Mouse (Mus musculus) forebrain, embryonic 14.5 days (tissue): ENCODE data around the gene Crat. TPM values are rescaled to one million over a fixed set of nuclear protein-coding genes. Genes with fewer than 3 reads are reported as not detected.
A peak's percentile ranks its signal among the peaks of the same experiment; 100 is the strongest.

Experiments
- ATAC-seq: fragments of 200-750 bp; cut with Nextera tagmentation; 2 replicates; pipeline ENCODE4 v1.8.0; 2017; ENCODE audit warnings: mild to moderate bottlenecking, moderate library complexity
- DNase-seq: peaks from one replicate; pipeline ENCODE4 v3.0.0-alpha.2; 2015; ENCODE audit warnings: low spot score
- H3K27ac ChIP-seq: fragments of 300-500 bp; sonication (generic); 2 replicates; pipeline ENCODE4 v1.5.1; 2014; ENCODE audit warnings: low read depth, mild to moderate bottlenecking, control low read depth, low read length, moderate library complexity
- H3K27me3 ChIP-seq: fragments of 300-500 bp; sonication (generic); replicated peaks from 2 replicates; pipeline ENCODE4 v1.6.1; 2014; ENCODE audit warnings: low read length, control low read depth, mixed read lengths; ENCODE audit not compliant: control insufficient read depth, insufficient read depth
- H3K36me3 ChIP-seq: fragments of 300-500 bp; sonication (generic); 2 replicates; pipeline ENCODE4 v1.6.1; 2014; ENCODE audit warnings: low read length, control low read depth; ENCODE audit not compliant: control insufficient read depth, insufficient read depth
- H3K4me1 ChIP-seq: fragments of 300-500 bp; sonication (generic); 2 replicates; pipeline ENCODE4 v1.6.1; 2014; ENCODE audit warnings: antibody characterized with exemption, low read length, control low read depth; ENCODE audit not compliant: control insufficient read depth, insufficient read depth
- H3K4me2 ChIP-seq: fragments of 300-500 bp; sonication (generic); 2 replicates; pipeline ENCODE4 v1.6.1; 2014; ENCODE audit warnings: mild to moderate bottlenecking, control low read depth, low read length
- H3K4me3 ChIP-seq: fragments of 300-500 bp; sonication (generic); 2 replicates; pipeline ENCODE4 v1.5.1; 2014; ENCODE audit warnings: low read depth, low read length, control low read depth
- H3K9ac ChIP-seq: fragments of 300-500 bp; sonication (generic); 2 replicates; pipeline ENCODE4 v1.6.1; 2014; ENCODE audit warnings: mild to moderate bottlenecking, low read length, control low read depth, moderate library complexity
- H3K9me3 ChIP-seq: fragments of 300-500 bp; sonication (generic); replicated peaks from 2 replicates; pipeline ENCODE4 v1.6.1; 2016; ENCODE audit warnings: low read length, control low read depth, mixed read lengths; ENCODE audit not compliant: control insufficient read depth
- WGBS: fragments of 180-500 bp; shearing (Covaris S2); extraction: QIAGEN DNeasy Blood & Tissue Kit; methylation state at CpG from one replicate; pipeline ENCODE4 v1.1.7; 2014; 5-methylcytosine and 5-hydroxymethylcytosine counted together
- polyA plus RNA-seq: library from polyadenylated mRNA; unstranded; fragments of >200 nt; fragmentation: Nextera tagmentation; extraction: Ambion mirVana; gene quantifications from 2 replicates; pipeline ENCODE4 v1.2.1, GENCODE M21; 2014

Gene Crat
- polyA plus RNA-seq, 1 experiment from 2014 or later, result 31.9 TPM

- Histone ChIP-seq H3K4me1 (no peaks in the 10 kb centered on the region), H3K27me3 (no peaks in the 10 kb centered on the region), H3K9ac (no peak overlapping the region), H3K27ac (no peak overlapping the region), H3K9me3 (no peaks in the 10 kb centered on the region), H3K36me3 (peaks cover 6% of the 10 kb centered on the region; the same call in 1 of the 2 replicates), H3K4me3 (no peak overlapping the region), H3K4me2 (no peak overlapping the region)
- 91% methylated on average over 3 of the region's 3 CpGs for WGBS
- DNase-seq (no peak), ATAC-seq (no peak)
These were observed 38.0 kb upstream of the Crat start for GRCm38 (mm10) chr2:30453570-30453969.

DNA sequence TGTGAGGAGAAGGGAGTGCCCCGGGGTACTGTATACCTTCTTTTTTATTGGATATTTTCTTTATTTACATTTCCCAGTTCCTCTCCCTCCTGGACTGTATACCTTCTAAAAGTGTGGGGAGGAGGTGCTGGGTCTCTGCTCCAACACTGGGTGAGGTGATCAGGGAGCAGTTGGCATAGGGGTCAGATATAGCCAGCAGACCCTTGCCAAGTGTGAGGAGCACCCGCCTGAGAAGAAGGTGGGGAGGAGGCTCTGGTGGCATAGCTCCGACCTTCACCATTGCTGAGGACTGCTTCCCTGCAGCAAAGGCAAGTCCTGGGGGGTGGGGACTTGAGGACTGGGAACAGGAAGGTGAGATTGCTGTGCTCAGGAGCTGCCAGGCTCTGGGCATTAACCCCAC is 35.9 kb upstream of the Crat start:
- H3K4me2 ChIP-seq, result no peak overlapping the region
- 94% methylated on average over 3 of the region's 3 CpGs for WGBS
- ATAC-seq, result no peak

GRCm38 (mm10) chr2:30450530-30450929 is 34.9 kb upstream of the Crat start:
- no peak overlapping the region for H3K4me2 ChIP-seq
- no peaks in the 10 kb centered on the region for H3K27me3 ChIP-seq
- H3K4me3 ChIP-seq, result no peak overlapping the region
- no peaks in the 10 kb centered on the region for H3K4me1 ChIP-seq
- no peak overlapping the region for H3K9ac ChIP-seq
- H3K9me3 ChIP-seq, result no peaks in the 10 kb centered on the region
- peaks cover 21% of the 10 kb centered on the region for H3K36me3 ChIP-seq
- H3K27ac ChIP-seq, result no peak overlapping the region
- DNase-seq, result no peak
- no peak for ATAC-seq
- WGBS, result 82% methylated on average over 1 of the region's 1 CpGs

More for the DNA sequence above, 35.9 kb upstream of the Crat start:
- Histone ChIP-seq H3K4me3 (no peak overlapping the region), H3K9me3 (no peaks in the 10 kb centered on the region), H3K27ac (no peak overlapping the region), H3K4me1 (no peaks in the 10 kb centered on the region), H3K9ac (no peak overlapping the region), H3K36me3 (peaks cover 17% of the 10 kb centered on the region; the same call in 1 of the 2 replicates), H3K27me3 (no peaks in the 10 kb centered on the region)
- DNase-seq, result no peak

GRCm38 (mm10) chr2:30448371-30448770 is 32.8 kb upstream of the Crat start:
- no peak overlapping the region for H3K4me3 ChIP-seq
- no peaks in the 10 kb centered on the region for H3K4me1 ChIP-seq
- no peaks in the 10 kb centered on the region for H3K9me3 ChIP-seq
- H3K36me3 ChIP-seq, result peaks cover 42% of the 10 kb centered on the region
- no peak for ATAC-seq
- H3K27me3 ChIP-seq, result no peaks in the 10 kb centered on the region
- no peak for DNase-seq
- no peak overlapping the region for H3K9ac ChIP-seq
- 92% methylated on average over 7 of the region's 7 CpGs for WGBS
- H3K4me2 ChIP-seq, result no peak overlapping the region
- no peak overlapping the region for H3K27ac ChIP-seq

- WGBS, result 86% methylated on average over 10 of the region's 10 CpGs
- H3K36me3 ChIP-seq, result peaks cover 45% of the 10 kb centered on the region
These were observed 31.5 kb upstream of the Crat start for GRCm38 (mm10) chr2:30446891-30447826.

GRCm38 (mm10) chr2:30445312-30445711 is 29.7 kb upstream of the Crat start:
- ATAC-seq, result no peak
- Histone ChIP-seq H3K4me1 (peaks cover 23% of the 10 kb centered on the region), H3K36me3 (peaks cover 48% of the 10 kb centered on the region), H3K27ac (no peak overlapping the region), H3K27me3 (no peaks in the 10 kb centered on the region), H3K9ac (no peak overlapping the region), H3K4me3 (no peak overlapping the region), H3K4me2 (no peak overlapping the region), H3K9me3 (no peaks in the 10 kb centered on the region)
- no peak for DNase-seq
- WGBS, result 53% methylated on average over 2 of the region's 2 CpGs

More at GRCm38 (mm10) chr2:30446891-30447826, 31.5 kb upstream of the Crat start:
- Histone ChIP-seq H3K4me3 (no peak overlapping the region), H3K9me3 (no peaks in the 10 kb centered on the region), H3K4me2 (no peak overlapping the region), H3K27me3 (no peaks in the 10 kb centered on the region), H3K27ac (peak overlapping the region; percentile 24; the same call in 1 of the 2 replicates), H3K4me1 (peaks cover 7% of the 10 kb centered on the region), H3K9ac (no peak overlapping the region)
- DNase-seq, result no peak
- ATAC-seq, result no peak

DNA sequence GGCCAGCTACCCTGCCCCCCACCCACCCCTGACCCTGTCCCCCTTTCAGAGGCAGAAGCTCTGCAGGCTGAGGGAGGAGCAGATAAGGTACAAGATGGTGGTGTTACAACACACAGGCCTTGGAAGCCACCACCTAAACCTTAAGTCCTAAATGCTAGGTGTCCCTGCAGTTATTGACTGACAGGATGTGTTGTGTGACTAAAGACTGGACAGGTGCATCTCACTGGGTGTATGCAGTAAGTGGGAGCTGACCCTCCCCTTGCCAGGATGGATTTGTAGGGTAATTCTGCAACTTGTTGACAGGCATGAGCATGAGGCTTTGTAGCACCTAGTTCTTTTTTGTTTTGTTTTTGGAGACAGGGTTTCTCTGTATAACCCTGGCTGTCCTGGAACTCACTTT is 28.8 kb upstream of the Crat start:
- Histone ChIP-seq H3K4me2 (no peak overlapping the region), H3K27me3 (no peaks in the 10 kb centered on the region), H3K4me3 (no peak overlapping the region), H3K36me3 (peaks cover 53% of the 10 kb centered on the region), H3K9ac (no peak overlapping the region), H3K9me3 (no peaks in the 10 kb centered on the region), H3K27ac (no peak overlapping the region), H3K4me1 (peaks cover 23% of the 10 kb centered on the region)
- DNase-seq, result no peak
- no peak for ATAC-seq

DNA sequence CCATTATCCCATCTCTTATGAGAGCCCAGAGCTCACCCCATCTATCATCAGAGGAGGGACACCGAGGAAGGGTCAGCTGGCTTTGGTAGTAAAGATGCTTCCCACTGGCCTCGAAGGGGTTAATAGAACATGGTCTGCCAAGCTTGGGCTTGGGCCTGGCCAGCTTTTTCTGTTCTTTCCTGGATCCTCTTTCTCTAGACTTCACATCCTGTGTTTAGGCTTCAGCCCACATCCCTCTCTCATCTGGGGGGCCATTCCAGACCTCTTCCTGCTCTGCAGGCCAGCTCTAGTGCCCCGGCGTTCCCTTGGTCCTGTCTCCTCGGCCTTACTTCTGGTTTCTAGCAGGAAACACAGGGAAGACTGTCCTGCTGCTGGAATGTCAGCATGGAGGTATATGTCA is 28.4 kb upstream of the Crat start:
- Histone ChIP-seq H3K4me1 (peaks cover 23% of the 10 kb centered on the region), H3K4me3 (no peak overlapping the region), H3K9ac (no peak overlapping the region), H3K4me2 (no peak overlapping the region), H3K27ac (no peak overlapping the region), H3K9me3 (no peaks in the 10 kb centered on the region), H3K27me3 (no peaks in the 10 kb centered on the region), H3K36me3 (peaks cover 54% of the 10 kb centered on the region)
- WGBS, result 85% methylated on average over 5 of the region's 5 CpGs
- no peak for DNase-seq
- ATAC-seq, result no peak

DNA sequence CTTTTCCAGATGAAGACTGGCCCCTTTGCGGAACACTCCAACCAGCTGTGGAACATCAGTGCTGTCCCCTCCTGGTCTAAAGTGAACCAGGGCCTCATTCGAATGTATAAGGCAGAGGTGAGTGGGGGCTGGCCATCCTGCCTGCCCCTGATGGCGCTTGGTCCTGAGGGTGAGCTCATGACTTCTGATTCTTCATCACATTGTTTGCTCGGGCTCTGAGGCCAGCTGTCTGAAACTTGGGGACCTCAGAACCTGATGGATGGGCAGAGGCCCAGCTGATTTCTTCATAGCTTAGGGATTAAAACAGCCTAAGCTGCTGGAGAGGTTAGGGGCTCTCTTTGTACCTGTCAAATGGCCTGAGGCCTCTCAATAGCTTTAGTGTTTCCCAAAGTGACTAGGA is 27.7 kb upstream of the Crat start:
- ATAC-seq, result no peak
- Histone ChIP-seq H3K9me3 (no peaks in the 10 kb centered on the region), H3K4me3 (no peak overlapping the region), H3K9ac (peak overlapping the region; percentile 64), H3K4me2 (no peak overlapping the region), H3K4me1 (peaks cover 23% of the 10 kb centered on the region), H3K36me3 (peaks cover 60% of the 10 kb centered on the region), H3K27me3 (no peaks in the 10 kb centered on the region), H3K27ac (no peak overlapping the region; the same call in 1 of the 2 replicates)
- DNase-seq, result no peak
- WGBS, result 70% methylated on average over 4 of the region's 4 CpGs
